Mouse (Mus musculus) C2C12 (cell line): ENCODE data around the gene Coro1b.

Experiments
- CTCF ChIP-seq: IDR thresholded peaks from one replicate; pipeline ENCODE4 v1.5.1; 2011; ENCODE audit not compliant: control insufficient read depth, insufficient read depth, insufficient read length
- MAX ChIP-seq: IDR thresholded peaks from one replicate; pipeline ENCODE4 v1.6.1; 2011; ENCODE audit warnings: mild to moderate bottlenecking, control low read depth
- MYOG ChIP-seq: IDR thresholded peaks from one replicate; pipeline ENCODE4 v1.6.1; 2011; ENCODE audit not compliant: control insufficient read depth, insufficient read length; ENCODE audit errors: extremely low read depth

DNA sequence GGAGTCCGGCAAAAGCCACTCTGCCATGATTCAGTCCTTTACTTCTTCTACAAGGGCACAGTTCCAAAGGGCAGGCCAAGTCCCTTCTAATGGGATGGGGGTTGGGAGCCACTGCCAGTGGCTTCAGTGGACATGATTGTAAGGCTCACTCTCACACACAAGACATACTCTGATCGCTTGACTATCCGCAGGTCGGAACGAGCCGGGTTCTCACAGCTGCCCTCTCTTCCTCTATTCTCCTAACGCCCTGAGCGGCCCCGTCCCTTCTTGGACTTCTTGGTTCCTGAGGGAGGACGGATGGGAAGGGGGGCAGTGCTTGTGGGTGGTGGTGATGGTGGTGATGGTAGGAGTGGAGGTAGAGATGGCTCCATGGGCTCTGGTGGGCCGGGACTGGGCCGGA is 8.4 kb downstream of the Coro1b start:
- TF ChIP-seq CTCF (no peak), MYOG (no peak), MAX (no peak)
